Mouse (Mus musculus): Measurements from ENCODE around the gene Ndufs1. TPM values are rescaled to one million over a fixed set of nuclear protein-coding genes. Genes with fewer than 3 reads are reported as not detected.

Ndufs1 gene
- 124 and 133 TPM in 2 replicates for polyA plus RNA-seq (2016; fragmentation: Nextera tagmentation; extraction: Ambion mirVana)

GRCm38 (mm10) chr1:63176604-63177421 is at the start of gene Ndufs1, which contains the start of gene Eef1b2:
Ndufs1 (minus strand) TSS chr1:63176833.
Eef1b2 (plus strand) TSS chr1:63176825.
- Histone ChIP-seq H3K9me3 (replicated peaks) (no peaks in the 10 kb centered on the region), H3K9ac (peak within 1 kb of the TSS; percentile 88), H3K36me3 (peaks cover 27% of the 10 kb centered on the region), H3K27ac (peak within 1 kb of the TSS; percentile 83), H3K4me3 (peak within 1 kb of the TSS; percentile 62), H3K4me2 (replicated peaks) (peak within 1 kb of the TSS; percentile 77), H3K4me1 (peaks cover 21% of the 10 kb centered on the region), H3K27me3 (no peaks in the 10 kb centered on the region)
- ATAC-seq (ENCODE audit: low FRiP score): peak; percentile 87
- WGBS: under 1% methylated on average over 72 of the region's 72 CpGs

GRCm38 (mm10) chr1:63225890-63226289 is 49.3 kb upstream of the Ndufs1 start:
- no peaks in the 10 kb centered on the region for H3K9me3 ChIP-seq (replicated peaks)
- no peak overlapping the region for H3K4me2 ChIP-seq (replicated peaks)
- no peaks in the 10 kb centered on the region for H3K36me3 ChIP-seq
- H3K27me3 ChIP-seq: no peaks in the 10 kb centered on the region
- ATAC-seq (ENCODE audit: low FRiP score): no peak
- H3K9ac ChIP-seq: no peak overlapping the region
- 9% methylated on average over 7 of the region's 7 CpGs for WGBS
- no peaks in the 10 kb centered on the region for H3K4me1 ChIP-seq
- H3K4me3 ChIP-seq: no peak overlapping the region
- H3K27ac ChIP-seq: no peak overlapping the region

GRCm38 (mm10) chr1:63225009-63225408 is 48.4 kb upstream of the Ndufs1 start:
- H3K9ac ChIP-seq: no peak overlapping the region
- H3K36me3 ChIP-seq: no peaks in the 10 kb centered on the region
- H3K4me1 ChIP-seq: no peaks in the 10 kb centered on the region
- ATAC-seq (ENCODE audit: low FRiP score): no peak
- no peaks in the 10 kb centered on the region for H3K27me3 ChIP-seq
- H3K4me3 ChIP-seq: no peak overlapping the region
- no peaks in the 10 kb centered on the region for H3K9me3 ChIP-seq (replicated peaks)
- H3K4me2 ChIP-seq (replicated peaks): no peak overlapping the region
- no peak overlapping the region for H3K27ac ChIP-seq
- 89% methylated on average over 4 of the region's 4 CpGs for WGBS

- WGBS: 95% methylated on average over 4 of the region's 4 CpGs
- no peak overlapping the region for H3K9ac ChIP-seq
- H3K27me3 ChIP-seq: no peaks in the 10 kb centered on the region
- ATAC-seq (ENCODE audit: low FRiP score): no peak
- no peak overlapping the region for H3K27ac ChIP-seq
- no peaks in the 10 kb centered on the region for H3K36me3 ChIP-seq
- peaks cover 2% of the 10 kb centered on the region; the same call in 1 of the 2 replicates for H3K4me1 ChIP-seq
- H3K4me3 ChIP-seq: no peak overlapping the region
- no peaks in the 10 kb centered on the region; the same call in 1 of the 2 replicates for H3K9me3 ChIP-seq (replicated peaks)
- no peak overlapping the region for H3K4me2 ChIP-seq (replicated peaks)
Observed at GRCm38 (mm10) chr1:63219277-63219676, 42.6 kb upstream of the Ndufs1 start.

GRCm38 (mm10) chr1:63214631-63215030 is 38.0 kb upstream of the Ndufs1 start:
- Histone ChIP-seq H3K27me3 (no peaks in the 10 kb centered on the region), H3K4me1 (peaks cover 11% of the 10 kb centered on the region), H3K27ac (no peak overlapping the region), H3K4me2 (replicated peaks) (no peak overlapping the region), H3K9ac (no peak overlapping the region), H3K36me3 (no peaks in the 10 kb centered on the region), H3K9me3 (replicated peaks) (no peaks in the 10 kb centered on the region; the same call in 1 of the 2 replicates), H3K4me3 (no peak overlapping the region)
- 50% methylated on average over 7 of the region's 7 CpGs for whole genome bisulfite sequencing
- ATAC-seq (ENCODE audit: low FRiP score): 0 out of 2 replicates have a peak, but pooled peaks have one; percentile 39

- 0 out of 2 replicates have a peak within 1 kb of the TSS, but pooled peaks have one; percentile 1 for H3K4me3 ChIP-seq
Observed at GRCm38 (mm10) chr1:63214271-63214558, 37.6 kb upstream of the Ndufs1 start, which contains the start of gene Gpr1. Gpr1 (minus strand) TSS chr1:63214543.

GRCm38 (mm10) chr1:63213478-63214270 is 37.0 kb upstream of the Ndufs1 start:
- Histone ChIP-seq H3K4me1 (peaks cover 11% of the 10 kb centered on the region), H3K27ac (peak overlapping the region; percentile 73; the same call in 1 of the 2 replicates), H3K4me2 (replicated peaks) (peak overlapping the region; percentile 43), H3K27me3 (no peaks in the 10 kb centered on the region), H3K9me3 (replicated peaks) (no peaks in the 10 kb centered on the region), H3K36me3 (no peaks in the 10 kb centered on the region), H3K4me3 (0 out of 2 replicates have a peak overlapping the region, but pooled peaks have one; percentile 1), H3K9ac (peak overlapping the region; percentile 35; the same call in 1 of the 2 replicates)
- peak; percentile 62; the same call in 1 of the 2 replicates for ATAC-seq (ENCODE audit: low FRiP score)
- 21% methylated on average over 22 of the region's 22 CpGs for WGBS

More at GRCm38 (mm10) chr1:63214271-63214558, 37.6 kb upstream of the Ndufs1 start, which contains the start of gene Gpr1:
- H3K36me3 ChIP-seq: no peaks in the 10 kb centered on the region
- H3K4me2 ChIP-seq (replicated peaks): peak within 1 kb of the TSS; percentile 43
- no peak; the same call in 1 of the 2 replicates for ATAC-seq (ENCODE audit: low FRiP score)
- H3K27me3 ChIP-seq: no peaks in the 10 kb centered on the region
- peaks cover 11% of the 10 kb centered on the region for H3K4me1 ChIP-seq
- H3K9ac ChIP-seq: peak within 1 kb of the TSS; percentile 35; the same call in 1 of the 2 replicates
- peak within 1 kb of the TSS; percentile 73; the same call in 1 of the 2 replicates for H3K27ac ChIP-seq
- H3K9me3 ChIP-seq (replicated peaks): no peaks in the 10 kb centered on the region; the same call in 1 of the 2 replicates
- WGBS: 39% methylated on average over 3 of the region's 3 CpGs

- no peak overlapping the region for H3K27ac ChIP-seq
- peaks cover 11% of the 10 kb centered on the region for H3K4me1 ChIP-seq
- no peak overlapping the region for H3K4me2 ChIP-seq (replicated peaks)
- no peak overlapping the region for H3K4me3 ChIP-seq
- no peak overlapping the region for H3K9ac ChIP-seq
- no peak for ATAC-seq (ENCODE audit: low FRiP score)
- no peaks in the 10 kb centered on the region for H3K9me3 ChIP-seq (replicated peaks)
- no peaks in the 10 kb centered on the region for H3K27me3 ChIP-seq
- no peaks in the 10 kb centered on the region for H3K36me3 ChIP-seq
- WGBS: 18% methylated on average over 6 of the region's 6 CpGs
Observed at GRCm38 (mm10) chr1:63209861-63210529, 33.4 kb upstream of the Ndufs1 start.

- WGBS: 91% methylated on average over 3 of the region's 3 CpGs
- Histone ChIP-seq H3K4me3 (no peak overlapping the region), H3K9me3 (replicated peaks) (no peaks in the 10 kb centered on the region), H3K4me2 (replicated peaks) (no peak overlapping the region), H3K27me3 (no peaks in the 10 kb centered on the region), H3K36me3 (no peaks in the 10 kb centered on the region), H3K27ac (no peak overlapping the region), H3K9ac (no peak overlapping the region), H3K4me1 (peaks cover 20% of the 10 kb centered on the region)
- no peak for ATAC-seq (ENCODE audit: low FRiP score)
Observed at GRCm38 (mm10) chr1:63207607-63208006, 31.0 kb upstream of the Ndufs1 start.

GRCm38 (mm10) chr1:63204660-63205394 is 28.2 kb upstream of the Ndufs1 start:
- 25% methylated on average over 7 of the region's 7 CpGs for WGBS
- peaks cover 7% of the 10 kb centered on the region; the same call in 1 of the 2 replicates for H3K9me3 ChIP-seq (replicated peaks)
- peak; percentile 42; the same call in 1 of the 2 replicates for ATAC-seq (ENCODE audit: low FRiP score)
- H3K27me3 ChIP-seq: no peaks in the 10 kb centered on the region
- no peaks in the 10 kb centered on the region for H3K36me3 ChIP-seq
- H3K4me2 ChIP-seq (replicated peaks): no peak overlapping the region
- H3K9ac ChIP-seq: no peak overlapping the region
- H3K4me1 ChIP-seq: peaks cover 20% of the 10 kb centered on the region
- no peak overlapping the region for H3K4me3 ChIP-seq
- peak overlapping the region; percentile 69 for H3K27ac ChIP-seq
